ENCODE assay signal across 8 mouse cellular contexts in genomic region chr5:113372995-113373950, GRCm38 (mm10). TPM values are rescaled to one million over a fixed set of nuclear protein-coding genes. Genes with fewer than 3 reads are reported as not detected.
DNase-seq lines count a peak whose midpoint lies in the region; ATAC-seq lines count a peak whose summit lies in the region.

No protein-coding gene starts in this region.

- DNase-seq in cerebellum, postnatal 4 days (ENCODE audit: low spot score in 2 of 2), result peak; percentile 87 to 95
- DNase-seq in heart, embryonic 10.5 days (ENCODE audit: low spot score), result no peak
- DNase-seq in thymus, postnatal 4 days, result peak; percentile 73

- H3K9ac ChIP-seq in kidney, embryonic 15.5 days, result no peak overlapping the region
- no peak overlapping the region for H3K9ac ChIP-seq in limb, embryonic 15.5 days
- H3K9ac ChIP-seq in neural tube, embryonic 14.5 days (replicated peaks; ENCODE audit: low read depth, low read length), result peak overlapping the region; percentile 30

- peaks cover 33% of the 10 kb centered on the region for H3K27me3 ChIP-seq in megakaryocyte, embryonic 14.5 days (replicated peaks)
- peaks cover 35% of the 10 kb centered on the region for H3K27me3 ChIP-seq in heart, embryonic 10.5 days (ENCODE audit: insufficient read depth, poor library complexity, severe bottlenecking)
- peaks cover 8% of the 10 kb centered on the region; the same call in 1 of the 2 replicates for H3K27me3 ChIP-seq in kidney, embryonic 15.5 days
- peaks cover 8% of the 10 kb centered on the region; the same call in 1 of the 2 replicates for H3K27me3 ChIP-seq in limb, embryonic 15.5 days
- H3K27me3 ChIP-seq in neural tube, embryonic 14.5 days (ENCODE audit: control insufficient read depth, insufficient read depth, low read length), result no peaks in the 10 kb centered on the region

- H3K27ac ChIP-seq in heart, embryonic 10.5 days, result no peak overlapping the region
- no peak overlapping the region for H3K27ac ChIP-seq in kidney, embryonic 15.5 days
- peak overlapping the region; percentile 22; the same call in 1 of the 2 replicates for H3K27ac ChIP-seq in limb, embryonic 15.5 days
- peak overlapping the region; percentile 69 for H3K27ac ChIP-seq in neural tube, embryonic 14.5 days (ENCODE audit: low read depth, low read length)

- H3K4me2 ChIP-seq in kidney, embryonic 15.5 days, result peak overlapping the region; percentile 59
- H3K4me2 ChIP-seq in limb, embryonic 15.5 days, result peak overlapping the region; percentile 39
- H3K4me2 ChIP-seq in neural tube, embryonic 14.5 days (ENCODE audit: low read depth, low read length), result peak overlapping the region; percentile 42

- H3K9me3 ChIP-seq in megakaryocyte, embryonic 14.5 days, result peaks cover 3% of the 10 kb centered on the region
- no peaks in the 10 kb centered on the region for H3K9me3 ChIP-seq in heart, embryonic 10.5 days
- 0 out of 2 replicates have a peak, but pooled peaks cover 3% of the 10 kb centered on the region for H3K9me3 ChIP-seq in kidney, embryonic 15.5 days (replicated peaks)
- no peaks in the 10 kb centered on the region for H3K9me3 ChIP-seq in limb, embryonic 15.5 days
- no peaks in the 10 kb centered on the region for H3K9me3 ChIP-seq in neural tube, embryonic 14.5 days (ENCODE audit: control insufficient read depth, low read length)

- 5% methylated on average over 33 of the region's 33 CpGs for WGBS in heart, embryonic 10.5 days
- WGBS in kidney, embryonic 15.5 days, result 2% methylated on average over 33 of the region's 33 CpGs
- WGBS in limb, embryonic 15.5 days, result 3% methylated on average over 33 of the region's 33 CpGs
- 3% methylated on average over 33 of the region's 33 CpGs for WGBS in neural tube, embryonic 14.5 days

- H3K4me3 ChIP-seq in megakaryocyte, embryonic 14.5 days (replicated peaks), result peak overlapping the region; percentile 56
- peak overlapping the region; percentile 45 for H3K4me3 ChIP-seq in heart, embryonic 10.5 days
- peak overlapping the region; percentile 30 for H3K4me3 ChIP-seq in kidney, embryonic 15.5 days (replicated peaks)
- peak overlapping the region; percentile 14 for H3K4me3 ChIP-seq in limb, embryonic 15.5 days
- H3K4me3 ChIP-seq in neural tube, embryonic 14.5 days (ENCODE audit: low read depth, low read length), result peak overlapping the region; percentile 14; the same call in 1 of the 2 replicates

- no peaks in the 10 kb centered on the region for H3K36me3 ChIP-seq in megakaryocyte, embryonic 14.5 days (replicated peaks; ENCODE audit: low read length)
- H3K36me3 ChIP-seq in heart, embryonic 10.5 days, result no peaks in the 10 kb centered on the region
- no peaks in the 10 kb centered on the region for H3K36me3 ChIP-seq in kidney, embryonic 15.5 days
- H3K36me3 ChIP-seq in limb, embryonic 15.5 days, result no peaks in the 10 kb centered on the region
- H3K36me3 ChIP-seq in neural tube, embryonic 14.5 days (ENCODE audit: control insufficient read depth, insufficient read depth, low read length), result no peaks in the 10 kb centered on the region

- peaks cover 9% of the 10 kb centered on the region for H3K4me1 ChIP-seq in megakaryocyte, embryonic 14.5 days
- H3K4me1 ChIP-seq in heart, embryonic 10.5 days, result peaks cover 11% of the 10 kb centered on the region
- peaks cover 17% of the 10 kb centered on the region for H3K4me1 ChIP-seq in kidney, embryonic 15.5 days
- H3K4me1 ChIP-seq in limb, embryonic 15.5 days, result peaks cover 27% of the 10 kb centered on the region
- H3K4me1 ChIP-seq in neural tube, embryonic 14.5 days (ENCODE audit: control insufficient read depth, insufficient read depth, low read length), result peaks cover 9% of the 10 kb centered on the region; the same call in 1 of the 2 replicates

- ATAC-seq in megakaryocyte, adult 5-6 weeks (ENCODE audit: poor library complexity, severe bottlenecking), result no peak
- 0 out of 2 replicates have a peak, but pooled peaks have one; percentile 25 for ATAC-seq in kidney, embryonic 15.5 days (replicated peaks; ENCODE audit: low FRiP score)
- ATAC-seq in limb, embryonic 15.5 days (ENCODE audit: insufficient number of reproducible peaks, low FRiP score, low TSS enrichment, low read depth), result no peak
- peak; percentile 66 for ATAC-seq in neural tube, embryonic 14.5 days (ENCODE audit: low read depth)

RNA-seq across cellular contexts. Expression of gene Aym1, which starts 16.2 kb away (rescaled TPM):
- polyA plus RNA-seq in megakaryocyte, embryonic 14.5 days (2012; ENCODE audit: insufficient read depth, low replicate concordance), result not detected in 2 replicates
- not detected in 2 replicates for total RNA-seq in megakaryocyte, adult 5-6 weeks (2015)
- total RNA-seq in megakaryocyte, adult 5-6 weeks (2017), result not detected in 2 replicates
- not detected in 2 replicates for polyA plus RNA-seq in heart, embryonic 10.5 days (2016; fragmentation: Nextera tagmentation; extraction: Ambion mirVana)
- not detected in 2 replicates for polyA plus RNA-seq in kidney, embryonic 15.5 days (2015; fragmentation: Nextera tagmentation; extraction: Ambion mirVana)
- polyA plus RNA-seq in limb, embryonic 15.5 days (2015; fragmentation: Nextera tagmentation; extraction: Ambion mirVana), result not detected in 2 replicates
- not detected in 2 replicates for polyA plus RNA-seq in neural tube, embryonic 14.5 days (2014; fragmentation: Nextera tagmentation; extraction: Ambion mirVana)

Comparison
In these comparisons a context has a peak if more than half of its experiments do, and no peak if none do; other contexts are left out.
1. ATAC-seq: peak in kidney, embryonic 15.5 days (single experiment) and neural tube, embryonic 14.5 days (single experiment); none in megakaryocyte, adult 5-6 weeks (single experiment) and limb, embryonic 15.5 days (single experiment).
2. H3K27ac ChIP-seq: peak in limb, embryonic 15.5 days (single experiment) and neural tube, embryonic 14.5 days (single experiment); none in heart, embryonic 10.5 days (single experiment) and kidney, embryonic 15.5 days (single experiment).
3. Peak in every context shown above with its lines, with median percentiles within 50 percentile points of each other: H3K4me3 ChIP-seq and H3K4me2 ChIP-seq.